Mouse (Mus musculus): ENCODE results near the gene 1700025F22Rik. TPM values are rescaled to one million over a fixed set of nuclear protein-coding genes. Genes with fewer than 3 reads are reported as not detected.
"Not testable (repeated sequence)": the region's sequence is repeated elsewhere in the genome, so short reads cannot be mapped to it uniquely, and the experiment has no call there.

Gene 1700025F22Rik
- total RNA-seq (2021) = not detected
- long read RNA-seq, experiment 1 = 0 reads
- long read RNA-seq, experiment 2 = 0 reads

GRCm38 (mm10) chr19:11165172-11165571 lies at the start of gene 1700025F22Rik:
TSS of gene 1700025F22Rik (minus strand) at chr19:11165320.
- DNase-seq = no peak

GRCm38 (mm10) chr19:11196546-11196945 lies 31.4 kb upstream of the 1700025F22Rik start, which contains the start of gene Ms4a13:
TSS of gene Ms4a13 (minus strand) at chr19:11196737.
- no peak for DNase-seq

- no peak for DNase-seq
These were observed 27.4 kb upstream of the 1700025F22Rik start for GRCm38 (mm10) chr19:11192552-11192951.

GRCm38 (mm10) chr19:11184121-11184520 lies 19.0 kb upstream of the 1700025F22Rik start:
- no peak for DNase-seq

- no peak for DNase-seq
These were observed 12.3 kb upstream of the 1700025F22Rik start for GRCm38 (mm10) chr19:11177464-11177863.

GRCm38 (mm10) chr19:11157890-11158289 lies 7.2 kb downstream of the 1700025F22Rik start:
- DNase-seq = not testable (repeated sequence)

- no peak for DNase-seq
These were observed 29.8 kb downstream of the 1700025F22Rik start for GRCm38 (mm10) chr19:11135336-11135735.

- DNase-seq = no peak
These were observed 30.3 kb downstream of the 1700025F22Rik start for GRCm38 (mm10) chr19:11134852-11135251.

GRCm38 (mm10) chr19:11130776-11131175 lies 34.3 kb downstream of the 1700025F22Rik start, which contains the start of gene 1700017D01Rik:
TSS of gene 1700017D01Rik (minus strand) at chr19:11130876.
- DNase-seq = not testable (repeated sequence)

GRCm38 (mm10) chr19:11129702-11130101 lies 35.4 kb downstream of the 1700025F22Rik start:
- DNase-seq = no peak

GRCm38 (mm10) chr19:11121016-11121420 lies 44.1 kb downstream of the 1700025F22Rik start:
- DNase-seq = peak; percentile 8

- DNase-seq = no peak
These were observed 45.8 kb downstream of the 1700025F22Rik start for GRCm38 (mm10) chr19:11119338-11119737.

- DNase-seq = peak; percentile 33
These were observed 57.4 kb downstream of the 1700025F22Rik start for GRCm38 (mm10) chr19:11107746-11108145.

- no peak for DNase-seq
These were observed 63.2 kb downstream of the 1700025F22Rik start for GRCm38 (mm10) chr19:11101880-11102279.

- no peak for DNase-seq
These were observed 66.7 kb downstream of the 1700025F22Rik start for GRCm38 (mm10) chr19:11098401-11098800.

- not testable (repeated sequence) for DNase-seq
These were observed 73.0 kb downstream of the 1700025F22Rik start for GRCm38 (mm10) chr19:11092131-11092530.

Other genes starting within 250 kb of the 1700025F22Rik start
- not detected for gene Zp1, start 244.7 kb downstream of the 1700025F22Rik start, total RNA-seq (2021)
- not detected for gene Ptgdr2, start 228.2 kb downstream of the 1700025F22Rik start, total RNA-seq (2021)
- 10 to 100 TPM; 10.5 to 15.5 TPM for gene Ccdc86, start 216.1 kb downstream of the 1700025F22Rik start, total RNA-seq (2021)
- not detected for gene Ms4a10, start 190.7 kb downstream of the 1700025F22Rik start, total RNA-seq (2021)
- not detected for gene Ms4a15, start 172.1 kb downstream of the 1700025F22Rik start, total RNA-seq (2021)
- not detected for gene Ms4a18, start 147.3 kb downstream of the 1700025F22Rik start, total RNA-seq (2021)
- under 1 TPM; 0.33 to 0.88 TPM for gene Ms4a8a, start 84.2 kb downstream of the 1700025F22Rik start, total RNA-seq (2021)
- gene 1700017D01Rik, start 34.4 kb downstream of the 1700025F22Rik start, total RNA-seq (2021) = not detected
- gene Ms4a13, start 31.4 kb upstream of the 1700025F22Rik start, total RNA-seq (2021) = not detected
- not detected for gene Ms4a12, start 67.1 kb upstream of the 1700025F22Rik start, total RNA-seq (2021)
- not detected for gene Ms4a1, start 100.9 kb upstream of the 1700025F22Rik start, total RNA-seq (2021)
- not detected for gene Ms4a5, start 118.6 kb upstream of the 1700025F22Rik start, total RNA-seq (2021)
- under 1 TPM; 0.10 to 0.13 TPM for gene Ms4a14, start 149.1 kb upstream of the 1700025F22Rik start, total RNA-seq (2021)
- under 1 TPM; 0.31 to 0.46 TPM for gene Ms4a7, start 170.8 kb upstream of the 1700025F22Rik start, total RNA-seq (2021)
- 1 to 10 TPM; 1.9 to 3.7 TPM for gene Ms4a4a, start 210.2 kb upstream of the 1700025F22Rik start, total RNA-seq (2021)
- not detected for gene Ms4a4c, start 239.4 kb upstream of the 1700025F22Rik start, total RNA-seq (2021)